Mouse (Mus musculus) liver, embryonic 11.5 days (tissue): ENCODE data around the gene Jak2. TPM values are rescaled to one million over a fixed set of nuclear protein-coding genes. Genes with fewer than 3 reads are reported as not detected.

Experiments used
- ATAC-seq: fragments of 200-750 bp; cut with Nextera tagmentation; replicated peaks from 2 replicates; pipeline ENCODE4 v1.8.0; 2017; ENCODE audit warnings: moderate number of reproducible peaks, mild to moderate bottlenecking, moderate TSS enrichment, moderate library complexity; ENCODE audit not compliant: low FRiP score
- DNase-seq: peaks from one replicate; pipeline ENCODE4 v3.0.0-alpha.2; 2017; ENCODE audit warnings: low spot score
- H3K27ac ChIP-seq: fragments of 300-500 bp; sonication (generic); 2 replicates; pipeline ENCODE4 v1.5.1; 2014; ENCODE audit warnings: mild to moderate bottlenecking, low read depth, low read length, control low read depth
- H3K27me3 ChIP-seq: fragments of 300-500 bp; sonication (generic); replicated peaks from 2 replicates; pipeline ENCODE4 v1.6.1; 2014; ENCODE audit warnings: low read length, mixed read lengths; ENCODE audit not compliant: control insufficient read depth, insufficient read depth
- H3K36me3 ChIP-seq: fragments of 300-500 bp; sonication (generic); 2 replicates; pipeline ENCODE4 v1.6.1; 2014; ENCODE audit warnings: mild to moderate bottlenecking, low read length, moderate library complexity, mixed read lengths; ENCODE audit not compliant: control insufficient read depth, insufficient read depth
- H3K4me1 ChIP-seq: fragments of 300-500 bp; sonication (generic); replicated peaks from 2 replicates; pipeline ENCODE4 v1.6.1; 2014; ENCODE audit warnings: low read length, mixed read lengths; ENCODE audit not compliant: control insufficient read depth, insufficient read depth
- H3K4me2 ChIP-seq: fragments of 300-500 bp; sonication (generic); 2 replicates; pipeline ENCODE4 v1.6.1; 2014; ENCODE audit warnings: mild to moderate bottlenecking, control low read depth, moderate library complexity
- H3K4me3 ChIP-seq: fragments of 300-500 bp; sonication (generic); 2 replicates; pipeline ENCODE4 v1.5.1; 2014; ENCODE audit warnings: low read depth, low read length, control low read depth
- H3K9ac ChIP-seq: fragments of 300-500 bp; sonication (generic); 2 replicates; pipeline ENCODE4 v1.6.1; 2014; ENCODE audit warnings: low read depth, low read length, control low read depth
- H3K9me3 ChIP-seq: fragments of 300-500 bp; sonication (generic); 2 replicates; pipeline ENCODE4 v1.6.1; 2016; ENCODE audit warnings: low read length, inconsistent platforms, mixed read lengths; ENCODE audit not compliant: control insufficient read depth
- WGBS: fragments of 180-500 bp; shearing (Covaris S2); extraction: QIAGEN DNeasy Blood & Tissue Kit; methylation state at CpG from one replicate; pipeline ENCODE4 v1.1.7; 2014; 5-methylcytosine and 5-hydroxymethylcytosine counted together
- polyA plus RNA-seq: library from polyadenylated mRNA; unstranded; fragments of >200 nt; fragmentation: Nextera tagmentation; extraction: Ambion mirVana; gene quantifications from 2 replicates; pipeline ENCODE4 v1.2.1, GENCODE M21; 2014

The Jak2 gene
- polyA plus RNA-seq, 1 experiment from 2014 or later: 18.1 TPM

- Histone ChIP-seq H3K9ac (no peak overlapping the region), H3K36me3 (no peaks in the 10 kb centered on the region), H3K27ac (no peak overlapping the region), H3K9me3 (no peaks in the 10 kb centered on the region), H3K4me2 (no peak overlapping the region), H3K27me3 (0 out of 2 replicates have a peak, but pooled peaks cover 3% of the 10 kb centered on the region), H3K4me3 (no peak overlapping the region), H3K4me1 (peaks cover 3% of the 10 kb centered on the region; the same call in 1 of the 2 replicates)
- no peak for DNase-seq
- 93% methylated on average over 4 of the region's 4 CpGs for WGBS
- ATAC-seq: no peak
These were observed 74.8 kb downstream of the Jak2 start for GRCm38 (mm10) chr19:29326396-29326795.

GRCm38 (mm10) chr19:29326822-29327552 lies 75.4 kb downstream of the Jak2 start:
- Histone ChIP-seq H3K36me3 (no peaks in the 10 kb centered on the region), H3K4me2 (no peak overlapping the region), H3K9me3 (no peaks in the 10 kb centered on the region), H3K9ac (no peak overlapping the region), H3K27ac (no peak overlapping the region), H3K4me1 (peaks cover 3% of the 10 kb centered on the region; the same call in 1 of the 2 replicates), H3K27me3 (0 out of 2 replicates have a peak, but pooled peaks cover 3% of the 10 kb centered on the region), H3K4me3 (no peak overlapping the region)
- WGBS: 79% methylated on average over 13 of the region's 13 CpGs
- no peak for DNase-seq
- no peak for ATAC-seq

- Histone ChIP-seq H3K4me3 (peak within 1 kb of the TSS; percentile 43), H3K9ac (no peak within 1 kb of the TSS), H3K36me3 (no peaks in the 10 kb centered on the region), H3K27me3 (peaks cover 15% of the 10 kb centered on the region), H3K9me3 (no peaks in the 10 kb centered on the region), H3K27ac (no peak within 1 kb of the TSS), H3K4me1 (no peaks in the 10 kb centered on the region), H3K4me2 (peak within 1 kb of the TSS; percentile 67)
- 8% methylated on average over 23 of the region's 23 CpGs for WGBS
- DNase-seq (no peak), ATAC-seq (no peak)
These were observed 82.6 kb downstream of the Jak2 start, which contains the start of gene Rln1 for GRCm38 (mm10) chr19:29334068-29334745. Rln1 (minus strand) TSS chr19:29334670.

- Histone ChIP-seq H3K9me3 (no peaks in the 10 kb centered on the region), H3K4me1 (no peaks in the 10 kb centered on the region), H3K27me3 (peaks cover 15% of the 10 kb centered on the region), H3K4me3 (no peak overlapping the region), H3K36me3 (no peaks in the 10 kb centered on the region), H3K9ac (no peak overlapping the region), H3K27ac (no peak overlapping the region), H3K4me2 (no peak overlapping the region)
- no peak for DNase-seq
- WGBS: 77% methylated on average over 2 of the region's 2 CpGs
- ATAC-seq: no peak
These were observed 85.0 kb downstream of the Jak2 start for GRCm38 (mm10) chr19:29336624-29337023.

- Histone ChIP-seq H3K27ac (no peak overlapping the region), H3K4me2 (no peak overlapping the region), H3K9ac (no peak overlapping the region), H3K27me3 (no peaks in the 10 kb centered on the region), H3K36me3 (no peaks in the 10 kb centered on the region), H3K4me1 (no peaks in the 10 kb centered on the region), H3K4me3 (no peak overlapping the region), H3K9me3 (no peaks in the 10 kb centered on the region)
- no peak for ATAC-seq
- WGBS: 66% methylated on average over 4 of the region's 4 CpGs
- no peak for DNase-seq
These were observed 89.4 kb downstream of the Jak2 start for GRCm38 (mm10) chr19:29341029-29341428.

GRCm38 (mm10) chr19:29342281-29342680 lies 90.7 kb downstream of the Jak2 start:
- Histone ChIP-seq H3K4me3 (no peak overlapping the region), H3K27ac (no peak overlapping the region), H3K9ac (no peak overlapping the region), H3K4me1 (no peaks in the 10 kb centered on the region), H3K27me3 (no peaks in the 10 kb centered on the region), H3K36me3 (no peaks in the 10 kb centered on the region), H3K4me2 (no peak overlapping the region), H3K9me3 (no peaks in the 10 kb centered on the region)
- no peak for DNase-seq
- WGBS: 66% methylated on average over 6 of the region's 6 CpGs
- no peak for ATAC-seq

GRCm38 (mm10) chr19:29344868-29345267 lies 93.2 kb downstream of the Jak2 start:
- Histone ChIP-seq H3K27me3 (no peaks in the 10 kb centered on the region), H3K4me2 (no peak overlapping the region), H3K4me3 (no peak overlapping the region), H3K27ac (no peak overlapping the region), H3K9ac (no peak overlapping the region), H3K9me3 (no peaks in the 10 kb centered on the region), H3K4me1 (no peaks in the 10 kb centered on the region), H3K36me3 (no peaks in the 10 kb centered on the region)
- DNase-seq (no peak), ATAC-seq (no peak)

- H3K36me3 ChIP-seq: no peaks in the 10 kb centered on the region
- H3K9ac ChIP-seq: no peak overlapping the region
- 83% methylated on average over 6 of the region's 6 CpGs for WGBS
- ATAC-seq (no peak), DNase-seq (no peak)
- no peak overlapping the region for H3K27ac ChIP-seq
- H3K27me3 ChIP-seq: no peaks in the 10 kb centered on the region
- no peak overlapping the region for H3K4me3 ChIP-seq
- no peaks in the 10 kb centered on the region for H3K9me3 ChIP-seq
- H3K4me2 ChIP-seq: no peak overlapping the region
- no peaks in the 10 kb centered on the region for H3K4me1 ChIP-seq
These were observed 94.0 kb downstream of the Jak2 start for GRCm38 (mm10) chr19:29345636-29346035.

GRCm38 (mm10) chr19:29350991-29351390 lies 99.4 kb downstream of the Jak2 start:
- Histone ChIP-seq H3K27me3 (no peaks in the 10 kb centered on the region), H3K4me2 (no peak overlapping the region), H3K27ac (no peak overlapping the region), H3K4me1 (no peaks in the 10 kb centered on the region), H3K9me3 (no peaks in the 10 kb centered on the region), H3K36me3 (no peaks in the 10 kb centered on the region), H3K9ac (no peak overlapping the region), H3K4me3 (no peak overlapping the region)
- DNase-seq: no peak
- WGBS: 64% methylated on average over 5 of the region's 5 CpGs
- no peak for ATAC-seq
